Mouse (Mus musculus) T-helper 17 cell (primary cell): ENCODE data around the gene Hal.

Experiments used
- in situ Hi-C, 2 experiments: fragments of 300-600 bp; cut with MboI, MseI; formaldehyde crosslinking; loops; 1 replicate in 1 of 2; 2 replicates in 1 of 2; pipeline ENCODE4 v1.15.1; 2025; ENCODE audit warnings: high pct_unique_total_duplicates in 2 of 2

The Hal gene

DNA sequence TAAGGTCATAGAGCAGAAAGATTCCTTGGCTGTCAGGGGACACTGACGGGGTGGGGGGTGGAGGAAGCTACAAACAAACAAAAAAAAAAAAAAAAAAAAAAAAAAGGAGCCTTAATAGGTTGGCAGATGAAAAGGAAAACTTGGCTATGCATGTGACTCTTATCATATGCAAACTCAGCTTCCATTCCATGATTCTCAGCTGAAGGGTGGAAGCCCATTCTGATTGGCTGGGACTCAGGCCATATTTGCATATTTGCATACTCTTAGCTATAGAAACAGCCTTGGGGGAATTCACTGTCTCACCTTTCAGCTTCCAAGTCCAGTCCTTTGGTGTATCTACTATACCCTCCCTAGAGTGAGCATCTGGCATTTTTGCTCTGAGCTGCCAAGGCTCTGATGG, 26.9 kb downstream of the Hal start:
- in situ Hi-C loops = loop anchor here in 1 of 2 experiments (10.0 kb wide), 1 partner anchor 1799 kb away; no protein-coding TSS in a partner anchor

DNA sequence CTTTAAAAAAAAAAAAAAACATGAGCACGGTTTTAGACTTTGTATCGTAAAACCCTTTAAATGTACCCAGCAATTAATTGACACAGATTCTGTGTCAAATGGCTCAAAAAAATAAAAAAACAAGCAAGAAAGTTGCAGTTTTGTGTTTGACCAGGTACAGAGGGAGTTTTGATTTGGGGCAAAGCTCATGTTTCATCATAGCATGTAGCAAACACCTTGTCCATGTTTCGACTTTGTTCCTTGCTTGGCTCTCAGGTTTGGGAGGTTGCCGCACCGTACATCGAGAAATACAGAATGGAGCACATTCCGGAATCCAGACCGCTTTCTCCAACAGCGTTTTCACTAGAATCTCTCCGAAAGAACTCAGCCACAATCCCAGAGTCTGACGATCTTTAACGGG, 27.4 kb downstream of the Hal start:
- in situ Hi-C loops = loop anchor here in 1 of 2 experiments (10.0 kb wide), 1 partner anchor 1799 kb away; no protein-coding TSS in a partner anchor

DNA sequence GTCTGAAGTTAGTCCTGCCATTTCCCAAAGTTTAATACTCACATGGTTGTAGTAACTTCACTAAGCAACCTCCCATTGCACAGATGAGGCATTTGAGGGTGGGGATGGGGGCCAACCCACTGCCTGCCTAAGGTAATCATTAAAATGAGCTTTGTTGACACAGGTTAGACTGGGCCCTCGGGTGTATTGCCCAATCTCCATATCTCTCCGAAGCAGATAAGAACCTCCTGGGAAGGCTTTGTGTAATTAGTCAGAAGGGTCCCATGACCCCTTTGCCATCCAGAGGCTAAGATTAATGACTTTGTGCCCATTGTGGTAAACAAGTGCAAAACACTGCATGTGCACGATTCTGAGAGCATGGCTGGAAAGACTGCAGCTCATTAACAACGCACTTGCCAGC, 29.2 kb downstream of the Hal start:
- in situ Hi-C loops = loop anchor here in 1 of 2 experiments (10.0 kb wide), 1 partner anchor 1797 kb away; no protein-coding TSS in a partner anchor

DNA sequence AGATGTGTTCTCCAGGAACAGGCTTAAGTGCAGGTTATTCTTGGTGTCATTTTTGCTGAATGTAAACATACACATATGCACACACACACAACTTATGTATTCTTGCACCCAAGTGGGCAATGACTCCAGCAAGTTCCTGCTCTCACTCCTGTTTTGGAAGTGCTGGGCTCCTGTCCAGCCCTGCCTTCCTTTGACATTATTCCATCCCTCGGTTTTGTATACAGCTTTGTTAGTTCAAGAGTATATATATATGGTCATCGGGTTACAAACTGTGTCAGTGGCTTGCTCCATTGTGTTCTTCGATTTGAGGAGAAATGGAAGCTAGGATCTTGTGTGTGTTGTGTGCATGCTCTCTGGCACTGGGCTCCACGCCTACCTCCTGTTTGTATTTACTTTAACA, 29.6 kb downstream of the Hal start:
- in situ Hi-C loops = loop anchor here in 1 of 2 experiments (10.0 kb wide), 1 partner anchor 1797 kb away; no protein-coding TSS in a partner anchor

DNA sequence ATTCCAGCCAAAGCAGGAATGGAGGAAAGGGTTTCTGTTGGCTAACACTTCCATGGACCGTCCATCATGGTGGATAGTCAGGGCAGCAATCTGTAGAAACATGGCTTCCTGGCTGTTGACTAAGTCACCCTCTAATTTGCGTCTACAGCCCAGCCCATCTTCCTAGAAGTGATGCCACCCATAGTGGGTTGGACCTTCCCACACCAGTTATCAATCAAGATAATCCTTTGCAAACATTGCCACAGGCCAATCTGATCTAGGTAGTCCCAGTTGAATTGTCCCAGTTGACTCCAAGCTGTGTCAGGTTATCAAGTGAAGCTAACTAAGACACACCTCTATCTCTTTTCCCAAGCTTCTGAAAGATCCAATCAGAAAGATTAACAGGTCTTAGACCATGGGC, 30.1 kb downstream of the Hal start:
- in situ Hi-C loops = loop anchor here in 1 of 2 experiments (10.0 kb wide), 1 partner anchor 1796 kb away; no protein-coding TSS in a partner anchor

DNA sequence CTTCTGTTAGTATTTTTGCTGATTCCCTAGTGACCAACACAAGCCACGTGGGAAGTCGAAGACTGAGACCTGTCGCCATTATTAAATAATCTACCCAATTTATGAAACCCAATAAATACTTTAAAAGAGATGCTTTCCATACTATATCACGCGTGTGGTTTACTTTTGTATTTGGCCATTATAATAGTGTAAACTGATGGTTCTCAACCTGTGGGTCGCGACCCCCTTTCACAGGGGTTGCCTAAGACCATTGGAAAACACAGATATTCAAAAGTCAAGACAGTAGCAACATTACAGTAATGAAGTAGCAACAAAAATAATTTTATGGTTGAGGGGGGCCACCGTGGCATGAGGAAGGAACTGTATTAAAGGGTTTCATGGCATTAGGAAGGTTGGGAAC, 30.6 kb downstream of the Hal start:
- in situ Hi-C loops = loop anchor here in 1 of 2 experiments (10.0 kb wide), 1 partner anchor 1796 kb away; no protein-coding TSS in a partner anchor

DNA sequence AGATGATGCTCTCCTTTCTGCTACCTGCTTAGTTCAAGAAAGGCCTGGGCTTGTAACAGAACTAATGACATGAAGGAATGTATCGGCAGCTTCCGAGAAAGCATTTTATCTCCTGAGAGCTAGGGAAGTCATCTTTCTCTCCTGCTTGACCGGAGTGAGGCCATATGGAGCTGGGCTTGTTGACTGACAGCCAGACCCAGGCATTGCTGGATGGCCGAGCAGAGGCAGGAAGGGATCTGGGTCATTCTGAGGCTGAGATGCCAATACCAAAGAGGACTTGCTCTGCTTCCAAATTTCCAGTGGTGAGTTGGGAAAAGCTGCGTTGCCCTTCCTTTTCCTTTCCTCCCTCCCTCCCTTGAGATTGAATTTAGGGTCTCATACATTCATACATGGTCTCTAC, 31.2 kb downstream of the Hal start:
- in situ Hi-C loops = loop anchor here in 1 of 2 experiments (10.0 kb wide), 1 partner anchor 1795 kb away; no protein-coding TSS in a partner anchor

DNA sequence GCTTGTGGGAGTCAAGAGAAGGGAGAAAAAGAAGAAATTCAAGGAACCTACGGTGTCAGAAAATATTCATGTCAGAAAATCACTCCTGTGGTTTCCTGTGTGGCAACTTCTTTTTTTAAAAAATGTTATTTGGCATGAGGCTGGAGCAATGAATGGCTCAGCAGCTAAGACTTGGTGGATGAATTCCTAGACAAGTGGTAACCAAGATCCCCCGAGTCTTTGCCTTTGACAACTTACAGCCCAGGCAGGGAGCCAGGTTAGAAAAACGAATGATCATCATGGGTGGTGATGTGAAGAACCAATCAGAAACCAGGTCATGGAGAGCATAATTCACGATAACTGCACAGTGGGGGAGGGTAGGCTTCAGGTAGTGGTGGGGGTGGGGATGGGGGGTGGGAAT, 32.4 kb downstream of the Hal start:
- in situ Hi-C loops = no loop called here

DNA sequence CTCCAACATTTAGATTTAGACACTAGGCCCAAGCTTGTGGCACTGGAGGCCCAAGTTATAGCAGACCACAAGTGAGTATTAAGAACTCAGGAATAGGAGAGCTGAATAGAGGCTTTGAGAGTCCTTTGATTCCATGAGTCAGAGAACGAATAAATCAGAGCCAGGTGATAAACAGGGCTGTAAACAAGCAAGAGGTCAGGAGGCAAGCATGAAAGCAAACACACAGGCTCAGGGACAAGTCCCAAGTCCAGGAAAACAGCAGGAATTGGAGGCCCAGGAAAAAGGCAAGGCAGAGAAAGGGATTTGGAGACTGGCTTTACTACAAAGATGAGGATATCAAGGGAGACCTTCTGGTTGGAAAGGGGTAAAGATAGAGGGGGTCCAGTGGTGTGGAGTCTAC, 36.8 kb downstream of the Hal start:
- in situ Hi-C loops = no loop called here

DNA sequence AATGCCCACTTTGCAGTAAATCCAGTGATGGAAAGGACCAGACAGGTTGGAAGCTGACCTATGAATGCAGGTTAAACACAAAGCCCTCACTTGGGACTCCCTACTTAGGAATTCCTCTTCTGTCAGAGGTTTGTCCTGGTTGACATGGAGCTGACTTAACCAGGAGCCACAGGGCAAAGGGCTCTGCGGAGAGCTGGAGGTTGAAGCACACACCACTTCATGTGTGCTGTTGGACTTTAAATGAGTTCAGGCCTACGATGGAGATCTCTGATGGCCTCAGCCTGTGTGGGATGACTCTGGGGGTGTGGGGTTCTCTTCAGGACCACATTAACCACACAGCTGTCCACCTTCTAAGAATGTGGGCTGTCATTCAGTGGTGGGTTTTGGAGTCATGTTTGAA, 49.7 kb downstream of the Hal start:
- in situ Hi-C loops = no loop called here

DNA sequence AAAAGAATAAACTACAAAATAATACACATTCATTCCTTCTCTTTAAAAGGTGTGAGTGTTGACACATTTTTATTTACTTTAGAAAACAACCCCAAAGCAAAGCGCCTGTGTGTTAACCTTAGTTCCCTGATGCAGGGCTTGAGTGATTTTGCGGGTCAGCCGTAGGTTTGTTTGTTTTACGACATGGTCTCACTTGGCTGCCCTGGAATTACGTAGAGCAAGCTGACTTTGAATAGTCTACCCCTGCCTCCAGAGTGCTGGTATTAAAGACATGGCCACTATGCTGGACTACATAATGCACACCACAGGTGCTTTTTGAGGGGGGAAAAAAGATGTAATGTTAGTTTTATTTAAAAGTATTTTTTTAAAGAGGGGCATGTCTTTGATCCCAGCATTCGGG, 50.2 kb downstream of the Hal start:
- in situ Hi-C loops = no loop called here

DNA sequence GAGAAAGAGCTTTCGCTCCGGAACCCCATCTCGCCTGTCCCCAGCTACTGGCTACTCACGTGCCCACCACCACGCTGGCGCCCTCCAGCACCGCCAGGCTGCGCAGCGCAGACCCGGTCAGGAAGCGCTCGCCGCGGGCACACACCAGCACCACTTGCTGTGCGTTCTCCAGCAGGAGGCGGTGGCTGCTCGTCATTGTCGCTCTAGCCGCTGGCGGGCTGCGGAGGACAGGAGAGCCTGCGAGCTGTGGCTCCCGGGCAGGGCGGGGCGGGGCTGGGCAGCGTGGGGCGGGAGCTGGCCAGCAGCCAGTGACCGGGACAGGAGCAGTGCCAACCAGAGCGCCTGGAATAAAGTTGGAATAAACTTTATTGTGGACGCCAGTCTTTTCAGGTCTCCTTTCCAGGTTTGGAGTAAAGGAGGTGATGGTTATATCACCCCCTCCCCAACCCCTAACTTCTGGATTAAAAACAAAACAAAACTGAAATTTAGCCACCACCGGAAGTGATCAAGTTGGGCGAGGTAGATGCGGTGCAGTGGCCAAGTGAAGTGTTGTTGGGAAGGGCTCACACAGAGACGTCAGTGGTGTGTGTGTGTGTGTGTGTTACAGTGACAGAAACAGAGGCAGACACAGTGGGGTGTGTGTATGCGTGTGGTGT, 51.3 kb downstream of the Hal start, which contains the start of gene Amdhd1:
Gene Amdhd1, minus strand, starts transcription at position 259 of the 656 bp plus-strand sequence.
- in situ Hi-C loops = no loop called here

DNA sequence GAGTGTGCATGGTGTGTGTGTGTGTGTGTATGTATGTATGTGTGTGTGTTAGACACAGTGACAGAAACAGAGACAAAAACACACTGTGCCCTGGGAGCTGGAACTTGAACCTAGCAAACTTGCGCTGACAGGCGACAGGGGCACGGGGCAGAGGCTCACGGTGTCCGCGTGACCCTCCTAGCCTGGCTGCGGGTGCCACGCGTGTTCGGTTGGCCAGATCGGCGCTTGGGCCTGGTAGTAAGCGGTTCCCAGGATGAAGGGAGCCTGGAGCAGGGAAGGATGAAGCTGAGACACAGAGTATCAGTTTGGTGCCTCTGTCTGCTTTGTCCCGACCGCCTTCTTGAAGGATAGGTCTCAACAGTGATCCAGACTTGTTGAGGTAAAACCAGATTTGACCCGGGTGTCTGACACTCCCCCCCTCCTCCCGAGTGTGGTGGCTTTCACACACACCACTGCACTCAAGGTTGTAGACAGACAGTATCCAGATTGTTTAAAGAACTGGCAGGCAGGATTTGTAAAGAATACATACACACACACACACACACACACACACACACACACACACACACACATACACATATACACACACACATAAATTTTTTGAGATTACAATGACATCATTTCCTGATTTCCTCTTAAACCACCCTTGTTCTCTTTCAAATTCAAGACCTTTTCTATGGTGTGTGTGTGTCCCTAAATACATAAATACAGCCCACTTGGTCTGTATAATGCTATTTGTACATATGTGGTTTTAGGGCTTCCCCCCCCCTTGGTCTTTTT, 52.1 kb downstream of the Hal start, which contains the start of gene Ccdc38:
Gene Ccdc38, plus strand, starts transcription at position 202 of the 780 bp plus-strand sequence.
- in situ Hi-C loops = no loop called here

DNA sequence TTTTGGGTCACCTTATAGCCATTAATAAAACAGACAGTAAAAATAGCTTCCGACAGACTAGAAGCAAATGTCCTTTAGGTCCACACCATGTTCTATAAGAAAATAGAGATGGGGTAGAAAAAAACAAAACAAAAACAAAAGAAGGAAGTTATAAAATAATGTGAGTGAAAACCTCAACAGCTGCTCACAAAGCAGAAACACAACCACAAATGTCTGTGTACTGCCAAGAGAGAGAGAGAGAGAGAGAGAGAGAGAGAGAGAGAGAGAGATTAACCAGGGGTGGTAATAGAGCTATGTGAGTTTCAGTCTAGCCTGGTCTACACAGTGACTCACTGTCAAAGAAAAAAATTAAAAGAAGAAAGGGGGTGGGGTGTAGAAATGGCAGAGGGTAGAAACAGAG, 53.0 kb downstream of the Hal start:
- in situ Hi-C loops = no loop called here

DNA sequence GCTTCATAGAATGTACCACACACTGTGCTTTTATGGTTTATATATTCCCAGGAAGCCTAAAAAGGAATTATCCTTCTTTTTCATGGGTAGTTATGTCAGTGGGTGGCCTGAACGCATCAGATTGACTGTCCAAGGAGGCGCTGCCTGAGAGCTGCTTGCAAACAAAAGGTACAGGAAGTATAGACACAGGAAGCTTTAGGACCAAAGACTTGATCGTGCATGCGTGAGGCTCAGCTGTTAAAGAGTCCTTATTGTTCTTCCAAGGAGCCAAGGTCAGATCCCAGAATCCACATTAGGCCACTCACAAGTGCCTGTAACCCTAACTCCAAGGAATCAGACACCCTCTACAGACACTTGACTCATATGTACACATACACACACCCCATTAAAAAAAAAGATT, 53.8 kb downstream of the Hal start:
- in situ Hi-C loops = no loop called here

DNA sequence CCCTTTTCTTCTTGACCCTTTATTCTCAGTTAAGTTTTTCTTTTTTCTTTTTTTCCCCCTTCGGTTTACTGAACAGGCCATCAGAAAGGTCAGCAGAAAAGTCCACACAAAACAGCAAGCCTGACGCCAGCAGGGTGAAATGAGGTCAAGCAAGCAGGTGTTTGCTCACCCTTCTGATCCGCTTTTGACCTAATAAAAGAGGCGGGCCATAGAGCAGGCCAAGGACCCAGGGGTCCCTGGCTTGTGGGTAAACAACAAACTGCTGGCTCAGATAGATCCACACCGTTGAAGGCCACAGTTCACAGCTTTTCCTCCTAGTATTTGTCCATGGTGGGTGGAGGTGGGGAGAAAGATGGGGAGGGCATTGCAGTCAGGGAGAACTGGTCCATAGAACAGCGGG, 54.6 kb downstream of the Hal start:
- in situ Hi-C loops = no loop called here

DNA sequence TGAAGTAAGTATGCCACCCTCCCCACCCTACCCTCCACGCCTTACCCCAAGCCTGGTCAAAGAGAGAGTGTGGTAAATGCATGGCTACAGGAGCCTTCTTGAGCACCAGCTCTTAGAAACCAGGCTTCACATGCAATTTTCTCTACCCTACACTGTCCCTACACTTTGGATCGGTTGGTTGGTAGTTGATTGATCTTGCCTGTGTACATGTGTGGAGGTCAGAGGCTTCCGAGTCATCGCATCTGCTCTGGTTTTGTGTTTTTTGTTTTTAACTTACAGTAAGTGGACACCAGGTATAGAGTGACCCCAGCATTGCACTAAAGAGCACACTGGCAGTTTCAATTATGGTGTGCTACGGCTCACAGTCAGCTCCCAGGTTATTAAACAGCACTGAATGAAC, 55.6 kb downstream of the Hal start:
- in situ Hi-C loops = no loop called here

DNA sequence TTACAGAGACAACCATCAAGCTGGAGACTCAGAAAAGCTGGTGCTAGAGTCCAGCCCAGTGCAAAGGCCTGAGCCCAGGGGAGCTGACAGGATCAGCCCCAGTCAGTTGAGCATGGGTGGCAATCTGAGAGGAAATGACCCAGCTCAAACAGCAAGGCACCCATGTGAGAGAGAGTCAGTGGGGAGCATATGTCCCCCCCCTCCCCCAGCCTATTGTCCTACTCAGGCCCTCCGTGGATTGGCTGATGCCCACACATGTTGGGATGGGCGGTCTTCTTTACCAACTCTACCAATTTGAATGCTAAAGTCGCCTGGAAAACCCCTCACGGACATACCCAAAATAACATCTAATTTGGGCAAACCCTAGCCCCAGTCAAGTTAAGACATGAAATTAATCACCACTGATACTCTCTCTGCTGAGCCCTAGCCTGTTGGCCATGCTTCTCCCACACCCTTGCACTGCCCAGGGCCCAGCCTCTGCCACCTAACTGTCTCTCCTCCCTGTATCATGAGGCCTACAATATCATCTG, 59.2 kb downstream of the Hal start:
- in situ Hi-C loops = no loop called here

DNA sequence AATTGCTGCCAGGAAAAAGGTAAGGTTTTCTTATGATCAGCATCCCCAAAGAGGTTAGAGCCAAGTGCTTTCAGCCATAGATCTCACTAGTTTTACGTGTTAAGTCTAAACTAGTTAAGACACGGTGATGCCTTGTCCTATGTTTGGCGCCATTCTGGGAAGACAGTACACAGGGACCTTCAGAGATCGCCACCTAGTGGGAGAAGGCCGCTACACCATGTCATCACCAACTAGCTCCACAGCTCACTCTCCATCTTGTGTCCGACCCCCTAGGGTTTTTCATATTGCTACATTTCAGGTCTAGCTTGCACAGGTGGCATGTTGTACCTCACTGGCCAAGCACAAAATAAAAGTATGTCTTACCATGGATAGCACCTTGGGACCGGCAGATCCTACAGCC, 60.4 kb downstream of the Hal start:
- in situ Hi-C loops = no loop called here

DNA sequence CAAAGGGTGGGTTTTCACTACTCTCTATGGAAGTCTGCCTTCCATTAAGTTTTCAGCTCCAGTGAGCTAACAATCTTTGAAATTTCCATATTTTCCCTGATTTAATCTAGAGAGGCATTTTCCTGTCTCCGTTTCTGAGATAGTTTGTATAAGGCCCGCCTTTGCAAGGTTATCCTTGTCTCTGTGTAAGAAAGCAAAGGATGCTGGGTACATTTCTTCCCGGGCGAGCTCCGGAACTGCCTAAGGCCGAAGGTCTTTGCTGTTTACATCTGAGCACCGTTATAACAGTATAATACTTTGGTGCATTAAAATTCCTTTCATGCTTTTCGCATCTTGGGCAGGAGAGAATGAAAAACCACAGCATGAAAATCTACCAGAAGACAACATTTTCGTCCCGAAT, 61.3 kb downstream of the Hal start:
- in situ Hi-C loops = loop anchor here in 1 of 2 experiments (5.0 to 25.0 kb wide), 2 partner anchors 58 to 488 kb away; no protein-coding TSS in a partner anchor

DNA sequence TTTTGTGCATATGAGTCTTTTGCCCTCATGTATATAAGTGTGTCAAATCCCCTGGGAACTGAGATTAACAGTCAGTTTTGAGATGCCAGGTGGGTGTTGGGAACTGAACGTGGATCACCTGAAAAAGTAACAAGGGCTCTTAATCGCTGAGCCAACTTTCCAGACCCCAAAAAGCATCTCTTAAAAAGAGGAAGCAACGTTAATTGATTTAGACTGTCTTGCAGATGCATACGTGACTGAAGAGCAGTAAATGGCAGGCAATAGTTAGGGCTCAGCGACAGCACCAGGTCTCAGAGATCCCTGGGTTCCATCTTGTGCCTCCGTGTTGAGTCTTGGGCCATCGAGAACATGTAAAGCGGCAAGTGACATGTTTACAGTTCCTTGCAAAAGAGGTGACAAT, 64.0 kb downstream of the Hal start:
- in situ Hi-C loops = loop anchor here in 1 of 2 experiments (5.0 to 25.0 kb wide), 2 partner anchors 60 to 490 kb away; no protein-coding TSS in a partner anchor

DNA sequence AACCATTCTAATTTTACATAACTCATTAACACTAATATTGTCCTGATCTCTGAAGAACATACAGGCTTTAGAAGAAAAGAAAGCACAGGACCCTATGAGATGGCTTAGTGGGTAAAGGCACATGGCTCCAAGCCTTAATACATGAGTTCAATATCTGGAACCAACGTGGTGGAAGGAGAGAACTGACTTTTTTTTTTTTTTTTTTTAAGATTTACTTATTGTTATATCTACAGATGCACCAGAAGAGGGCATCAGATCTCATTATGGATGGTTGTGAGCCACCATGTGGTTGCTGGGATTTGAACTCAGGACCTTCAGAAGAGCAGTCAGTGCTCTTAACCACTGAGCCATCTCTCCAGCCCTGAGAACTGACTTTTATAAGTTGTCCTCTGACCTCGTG, 69.4 kb downstream of the Hal start:
- in situ Hi-C loops = loop anchor here in 1 of 2 experiments (25.0 kb wide), 1 partner anchor 496 kb away; no protein-coding TSS in a partner anchor
